Mouse (Mus musculus) retina, postnatal 1 day (tissue): ENCODE data around the gene Iqcc.

Source experiments
- DNase-seq: peaks from one replicate; pipeline ENCODE4 v3.0.0-alpha.2; 2012

The Iqcc gene

DNA sequence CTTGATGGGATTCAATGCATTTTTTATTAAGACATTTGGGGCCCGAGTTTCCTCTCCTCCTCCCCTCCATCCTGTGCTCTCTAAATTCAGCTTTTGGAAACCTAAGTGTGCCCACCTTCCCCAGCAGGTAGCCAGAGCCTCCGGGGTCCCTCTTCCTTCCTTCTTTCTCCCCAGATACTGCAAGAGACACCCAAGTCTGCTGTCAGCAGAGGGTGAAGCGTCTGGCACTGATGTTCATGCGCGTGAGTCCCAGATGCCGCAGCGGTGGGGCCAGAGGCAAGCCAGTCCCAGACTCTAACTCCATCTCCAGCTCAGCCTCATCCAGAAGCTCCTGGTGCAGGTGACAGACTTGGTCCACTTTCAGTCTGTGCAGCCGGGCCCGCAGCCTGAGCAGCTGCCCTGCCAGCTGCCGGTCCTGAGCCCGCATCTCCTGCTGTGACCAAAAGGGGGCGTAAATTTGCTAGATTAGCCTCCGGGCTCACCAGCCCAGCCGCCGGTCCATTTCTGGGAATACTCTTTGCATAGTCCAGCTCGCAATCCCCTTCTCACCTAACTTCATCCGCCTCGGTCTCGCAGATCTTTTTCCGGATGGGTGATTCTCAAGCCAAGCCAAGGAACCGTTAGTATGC lies 41.9 kb downstream of the Iqcc start:
- peak; percentile 91 for DNase-seq

DNA sequence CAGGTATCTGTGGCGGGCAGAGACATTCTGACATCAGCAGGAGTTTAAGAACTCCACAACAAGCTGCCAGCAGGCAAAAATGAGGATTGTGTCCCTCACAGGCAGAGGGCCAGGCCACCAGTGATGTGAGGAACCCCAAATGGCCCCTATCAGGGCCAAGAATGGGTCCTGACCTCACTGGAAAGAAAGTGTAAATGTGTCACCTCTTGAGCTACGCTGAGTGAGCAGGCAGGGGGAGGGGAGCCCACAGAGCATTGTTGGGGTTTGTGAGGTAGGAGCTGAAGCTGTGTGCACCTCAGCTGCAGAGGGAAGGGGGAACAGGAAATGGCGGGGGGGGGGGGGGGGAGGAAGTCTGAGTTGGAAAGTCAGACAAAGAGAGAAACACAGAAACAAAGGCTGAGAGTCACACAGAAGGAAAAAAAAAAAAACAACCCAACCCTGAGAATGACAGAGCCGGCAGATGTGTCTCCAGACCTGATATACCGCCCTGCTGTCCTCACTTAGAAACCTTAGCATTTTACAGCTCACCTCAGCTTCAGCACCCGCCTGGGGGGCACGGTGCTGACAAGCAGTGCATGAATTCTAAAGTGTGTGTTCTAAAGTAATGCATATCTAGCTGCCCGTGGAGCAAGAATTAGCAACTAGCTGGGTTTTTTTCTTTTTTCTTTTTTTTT lies 43.6 kb downstream of the Iqcc start:
- DNase-seq, result no peak

GRCm38 (mm10) chr4:129573430-129573829 lies 45.5 kb downstream of the Iqcc start, which contains the start of gene Lck:
TSS of gene Lck (minus strand) at chr4:129573641.
- no peak for DNase-seq

DNA sequence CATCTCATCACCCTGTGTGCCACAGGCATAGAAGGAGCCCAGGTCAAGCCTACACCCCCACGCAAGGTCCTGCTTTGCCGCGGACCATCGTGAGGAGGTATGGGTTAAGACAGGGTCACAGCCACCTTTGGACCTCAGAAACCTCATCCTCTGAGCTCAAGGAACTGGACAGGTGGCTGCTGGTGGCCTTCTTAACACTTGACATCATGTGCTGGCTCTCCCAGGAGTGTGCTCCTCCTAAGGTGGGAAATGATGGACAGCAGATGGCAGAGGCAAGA lies 45.9 kb downstream of the Iqcc start:
- no peak for DNase-seq

DNA sequence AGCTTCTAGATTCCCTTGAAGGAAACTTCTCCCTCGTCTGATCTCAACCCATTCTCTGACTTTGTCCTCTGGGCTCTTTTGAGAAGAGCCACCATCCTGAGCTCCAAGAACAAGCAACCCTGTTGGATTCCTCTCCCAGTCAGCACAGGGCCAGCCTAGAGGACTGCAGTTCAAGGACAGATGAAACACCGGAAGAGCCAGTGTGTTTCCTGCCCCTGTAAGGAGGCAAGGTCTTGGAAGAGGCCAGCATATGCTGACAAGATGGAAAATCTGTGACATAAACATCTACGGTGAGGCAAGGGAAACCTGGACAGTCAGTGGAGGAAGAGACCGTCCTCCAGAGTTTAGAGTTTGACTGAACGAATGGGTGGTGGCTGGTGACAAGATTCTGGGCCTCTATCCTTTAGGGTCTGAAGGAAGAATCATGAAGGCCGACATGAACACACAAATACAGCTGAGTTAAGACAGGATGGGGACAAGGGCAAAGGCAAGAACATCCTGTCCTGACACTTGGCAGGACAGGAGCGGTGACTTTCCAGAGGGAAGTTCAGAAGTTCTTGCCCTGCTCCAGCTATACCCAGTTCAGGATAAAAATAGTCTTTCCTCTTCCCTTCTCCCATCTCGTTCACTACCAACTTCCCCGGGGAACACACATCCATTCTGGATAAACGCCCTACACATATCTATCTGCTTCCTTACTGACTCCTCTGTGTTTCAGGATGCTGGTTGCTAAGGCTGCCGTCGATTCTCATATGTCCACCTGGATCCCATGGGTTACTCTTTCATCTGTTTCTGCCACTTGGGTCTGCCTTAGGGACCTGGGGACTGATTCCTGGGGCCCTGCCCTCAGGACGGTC lies 46.4 kb downstream of the Iqcc start:
- no peak for DNase-seq

DNA sequence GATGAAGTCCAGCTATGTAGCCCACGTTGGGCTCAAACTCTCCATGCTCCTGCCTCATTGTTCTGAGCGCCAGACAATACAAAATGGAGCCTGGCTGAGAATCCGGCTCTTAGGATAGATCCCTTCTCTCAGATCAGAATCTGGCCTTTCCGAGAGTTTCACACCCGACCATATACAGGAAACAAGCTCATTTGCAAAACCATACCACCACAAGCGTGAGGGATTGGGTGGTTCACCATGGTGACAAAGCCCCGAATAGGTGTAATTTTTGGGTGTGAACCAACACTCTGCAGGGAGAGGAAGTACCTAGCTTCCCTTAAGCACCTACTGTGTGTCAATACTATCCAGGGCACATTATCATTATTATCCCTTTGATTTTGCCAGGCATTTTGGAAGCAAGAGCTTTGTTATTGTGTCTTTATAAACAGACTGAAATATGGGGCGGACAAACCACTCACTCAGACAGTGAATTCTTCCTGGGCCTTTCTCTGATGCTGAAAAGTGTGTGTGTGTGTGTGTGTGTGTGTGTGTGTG lies 47.3 kb downstream of the Iqcc start:
- no peak for DNase-seq

DNA sequence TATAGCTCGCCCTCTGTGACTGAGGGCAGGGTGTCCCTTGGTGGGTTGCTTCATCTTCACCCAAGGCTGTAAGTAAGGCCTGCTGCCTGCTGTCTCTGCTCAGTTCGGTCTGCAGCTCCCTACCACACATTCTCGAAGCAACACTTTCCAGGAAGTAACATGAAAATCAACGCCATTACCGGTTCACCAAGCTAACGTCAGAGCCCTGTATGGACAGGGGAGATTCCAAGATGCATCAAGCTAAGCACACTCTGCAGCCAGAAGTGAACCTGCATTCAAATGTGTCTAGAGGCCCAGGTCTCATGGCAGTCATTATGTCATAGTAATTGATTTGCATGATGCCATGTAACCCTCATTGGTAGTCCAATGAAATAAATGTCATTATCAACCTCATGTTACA lies 48.9 kb downstream of the Iqcc start:
- DNase-seq, result no peak

- DNase-seq, result no peak
Observed at GRCm38 (mm10) chr4:129568366-129568765, 50.5 kb downstream of the Iqcc start.

DNA sequence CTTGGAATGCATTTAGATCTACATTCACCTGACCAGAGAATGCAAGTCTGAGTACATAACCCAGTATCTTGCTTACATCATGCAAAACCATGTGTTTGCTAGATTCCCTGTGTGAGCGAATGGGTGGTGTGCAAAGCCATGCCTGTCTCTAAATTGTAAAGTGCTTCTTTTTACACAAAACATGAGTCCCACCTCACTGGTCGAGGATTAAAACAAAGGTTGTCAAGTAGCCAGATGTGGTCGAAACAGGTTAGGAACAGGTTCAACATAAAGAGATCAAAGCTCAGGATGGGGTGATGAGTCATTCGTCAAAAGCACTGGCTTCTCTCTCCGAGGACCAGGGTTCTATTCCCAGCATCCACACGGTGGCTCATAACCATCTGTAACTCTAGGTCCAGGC lies 53.8 kb downstream of the Iqcc start:
- no peak for DNase-seq
